Mouse (Mus musculus): ENCODE data around the gene Gm21854. TPM values are rescaled to one million over a fixed set of nuclear protein-coding genes. Genes with fewer than 3 reads are reported as not detected.
"Not testable (repeated sequence)": the region's sequence is repeated elsewhere in the genome, so short reads cannot be mapped to it uniquely, and the experiment has no call there.

Gene Gm21854
- not detected in 2 replicates for polyA plus RNA-seq (2015; fragmentation: Nextera tagmentation; extraction: Ambion mirVana)

- not testable (repeated sequence) for H3K27ac ChIP-seq; H3K4me1 ChIP-seq (replicated peaks); H3K4me2 ChIP-seq (replicated peaks); H3K4me3 ChIP-seq (replicated peaks); ATAC-seq; H3K9me3 ChIP-seq; H3K27me3 ChIP-seq; H3K36me3 ChIP-seq; H3K9ac ChIP-seq (replicated peaks)
Observed at GRCm38 (mm10) chrY:5656686-5657085, at the start of gene Gm21854. Gene Gm21854, plus strand, starts transcription at chrY:5656986.

Other genes with a start within 250 kb of the Gm21854 start
- gene Gm20914, start 69.0 kb downstream of the Gm21854 start, polyA plus RNA-seq (2015; fragmentation: Nextera tagmentation; extraction: Ambion mirVana): not detected in 2 replicates
- not detected in 2 replicates for gene Gm28171, start 136.4 kb downstream of the Gm21854 start, polyA plus RNA-seq (2015; fragmentation: Nextera tagmentation; extraction: Ambion mirVana)